Mouse (Mus musculus) neural tube, embryonic 14.5 days (tissue): ENCODE data around the gene P3h1. TPM values are rescaled to one million over a fixed set of nuclear protein-coding genes. Genes with fewer than 3 reads are reported as not detected.

Experiments
- ATAC-seq: fragments of 200-750 bp; cut with Nextera tagmentation; 2 replicates; pipeline ENCODE4 v1.8.0; 2017; ENCODE audit warnings: low read depth, mild to moderate bottlenecking, moderate TSS enrichment, moderate library complexity
- H3K27ac ChIP-seq: fragments of 300-500 bp; sonication (generic); 2 replicates; pipeline ENCODE4 v1.5.1; 2014; ENCODE audit warnings: low read depth, mild to moderate bottlenecking, control low read depth, low read length, moderate library complexity, mixed read lengths
- H3K27me3 ChIP-seq: fragments of 300-500 bp; sonication (generic); 2 replicates; pipeline ENCODE4 v1.6.1; 2014; ENCODE audit warnings: low read length; ENCODE audit not compliant: control insufficient read depth, insufficient read depth
- H3K36me3 ChIP-seq: fragments of 300-500 bp; sonication (generic); 2 replicates; pipeline ENCODE4 v1.6.1; 2014; ENCODE audit warnings: low read length, mixed read lengths; ENCODE audit not compliant: control insufficient read depth, insufficient read depth
- H3K4me1 ChIP-seq: fragments of 300-500 bp; sonication (generic); 2 replicates; pipeline ENCODE4 v1.6.1; 2014; ENCODE audit warnings: low read length; ENCODE audit not compliant: control insufficient read depth, insufficient read depth
- H3K4me2 ChIP-seq: fragments of 300-500 bp; sonication (generic); 2 replicates; pipeline ENCODE4 v1.6.1; 2014; ENCODE audit warnings: mild to moderate bottlenecking, low read depth, low read length, control low read depth
- H3K4me3 ChIP-seq: fragments of 300-500 bp; sonication (generic); 2 replicates; pipeline ENCODE4 v1.5.1; 2014; ENCODE audit warnings: low read depth, low read length, control low read depth, mixed read lengths
- H3K9ac ChIP-seq: fragments of 300-500 bp; sonication (generic); replicated peaks from 2 replicates; pipeline ENCODE4 v1.6.1; 2014; ENCODE audit warnings: low read depth, mild to moderate bottlenecking, control low read depth, low read length, mixed read lengths
- H3K9me3 ChIP-seq: fragments of 300-500 bp; sonication (generic); 2 replicates; pipeline ENCODE4 v1.6.1; 2016; ENCODE audit warnings: low read length; ENCODE audit not compliant: control insufficient read depth
- WGBS: fragments of 180-500 bp; shearing (Covaris S2); extraction: QIAGEN DNeasy Blood & Tissue Kit; methylation state at CpG from one replicate; pipeline ENCODE4 v1.1.7; 2014; 5-methylcytosine and 5-hydroxymethylcytosine counted together
- polyA plus RNA-seq: library from polyadenylated mRNA; unstranded; fragments of >200 nt; fragmentation: Nextera tagmentation; extraction: Ambion mirVana; gene quantifications from 2 replicates; pipeline ENCODE4 v1.2.1, GENCODE M21; 2014

P3h1 gene
- polyA plus RNA-seq, 1 experiment from 2014 or later, result 9.1 TPM

- no peaks in the 10 kb centered on the region for H3K27me3 ChIP-seq
- WGBS, result 84% methylated on average over 7 of the region's 7 CpGs
- no peak overlapping the region for H3K9ac ChIP-seq
- no peak overlapping the region for H3K4me2 ChIP-seq
- peaks cover 40% of the 10 kb centered on the region for H3K36me3 ChIP-seq
- no peak for ATAC-seq
- no peak overlapping the region for H3K27ac ChIP-seq
- peaks cover 6% of the 10 kb centered on the region; the same call in 1 of the 2 replicates for H3K4me1 ChIP-seq
- no peaks in the 10 kb centered on the region for H3K9me3 ChIP-seq
- no peak overlapping the region for H3K4me3 ChIP-seq
Observed at GRCm38 (mm10) chr4:119245556-119245955, 12.8 kb downstream of the P3h1 start.

GRCm38 (mm10) chr4:119245961-119246360 is 13.2 kb downstream of the P3h1 start:
- 92% methylated on average over 9 of the region's 9 CpGs for WGBS
- Histone ChIP-seq H3K9ac (no peak overlapping the region), H3K27ac (no peak overlapping the region), H3K4me3 (no peak overlapping the region), H3K4me1 (peaks cover 6% of the 10 kb centered on the region; the same call in 1 of the 2 replicates), H3K36me3 (peaks cover 38% of the 10 kb centered on the region), H3K27me3 (no peaks in the 10 kb centered on the region), H3K4me2 (no peak overlapping the region), H3K9me3 (no peaks in the 10 kb centered on the region)
- no peak for ATAC-seq

GRCm38 (mm10) chr4:119246688-119247225 is 14.0 kb downstream of the P3h1 start:
- peaks cover 6% of the 10 kb centered on the region; the same call in 1 of the 2 replicates for H3K4me1 ChIP-seq
- no peaks in the 10 kb centered on the region for H3K9me3 ChIP-seq
- no peaks in the 10 kb centered on the region for H3K27me3 ChIP-seq
- no peak for ATAC-seq
- peaks cover 30% of the 10 kb centered on the region for H3K36me3 ChIP-seq
- H3K4me3 ChIP-seq, result no peak overlapping the region
- WGBS, result 76% methylated on average over 14 of the region's 14 CpGs
- no peak overlapping the region for H3K27ac ChIP-seq
- no peak overlapping the region for H3K4me2 ChIP-seq
- no peak overlapping the region for H3K9ac ChIP-seq

DNA sequence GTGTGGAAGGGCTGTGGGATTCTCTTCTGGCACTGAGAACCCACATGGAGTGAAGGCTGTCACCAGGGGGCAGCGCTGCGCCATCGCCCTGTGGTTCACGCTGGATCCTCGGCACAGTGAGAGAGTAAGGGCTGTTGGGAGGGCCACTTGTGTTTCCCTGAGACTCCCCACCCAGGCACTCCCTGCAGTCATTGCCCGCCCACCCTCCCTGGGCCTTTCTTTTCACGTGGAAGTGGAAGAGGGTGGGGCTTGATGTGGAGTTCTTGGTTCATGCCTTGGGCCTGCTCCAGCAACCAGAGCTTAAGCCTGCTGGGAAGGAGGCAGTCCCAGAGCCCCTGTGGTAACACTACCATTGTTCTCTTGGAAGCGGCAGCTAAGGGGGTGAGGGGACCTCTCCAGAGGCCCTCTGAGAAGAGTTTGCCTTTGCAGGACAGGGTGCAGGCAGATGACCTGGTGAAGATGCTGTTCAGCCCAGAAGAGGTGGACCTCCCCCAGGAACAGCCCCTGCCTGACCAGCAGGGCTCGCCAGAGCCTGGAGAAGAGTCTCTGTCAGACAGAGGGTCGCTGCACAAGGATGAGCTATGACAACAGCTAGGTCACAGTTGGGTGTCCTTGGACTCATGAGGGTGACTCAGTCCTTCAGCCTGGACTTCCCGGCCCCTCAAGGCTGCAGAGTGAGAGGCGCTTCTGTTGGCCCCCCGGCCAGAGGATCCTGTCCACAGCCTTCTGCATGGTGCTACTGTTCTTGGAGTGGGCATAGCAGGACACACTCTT is 14.9 kb downstream of the P3h1 start:
- Histone ChIP-seq H3K4me3 (no peak overlapping the region), H3K4me2 (no peak overlapping the region), H3K9ac (no peak overlapping the region), H3K36me3 (peaks cover 21% of the 10 kb centered on the region), H3K27me3 (no peaks in the 10 kb centered on the region), H3K27ac (peak overlapping the region; percentile 18; the same call in 1 of the 2 replicates), H3K4me1 (peaks cover 6% of the 10 kb centered on the region; the same call in 1 of the 2 replicates), H3K9me3 (no peaks in the 10 kb centered on the region)
- 31% methylated on average over 13 of the region's 13 CpGs for WGBS
- peak; percentile 74 for ATAC-seq

DNA sequence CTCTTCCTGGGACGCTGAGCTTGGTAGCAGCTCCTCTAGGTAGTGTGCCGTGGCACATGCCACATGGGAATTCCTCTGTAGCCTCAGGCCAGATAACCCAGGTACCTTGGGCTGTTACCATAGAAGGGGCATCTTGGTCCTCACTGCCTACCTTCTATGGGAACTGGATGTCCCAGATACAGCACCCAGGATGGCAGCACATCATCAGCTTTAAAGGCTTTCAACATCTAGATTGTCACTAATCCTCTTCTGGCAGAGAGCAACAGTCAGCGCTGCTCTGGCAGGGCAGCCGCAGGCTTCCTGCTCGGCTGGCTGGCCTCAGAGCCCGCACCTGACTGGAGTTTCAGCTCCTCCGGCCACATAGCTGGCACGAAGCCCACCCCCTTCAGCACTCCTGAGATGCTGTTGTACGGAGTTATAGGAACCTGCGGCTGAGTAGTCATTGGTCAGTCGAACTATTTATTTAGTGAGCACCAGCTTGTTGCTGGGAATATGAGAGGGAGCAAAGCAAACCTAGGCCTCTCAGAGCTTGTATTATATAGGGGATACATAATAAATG is 15.8 kb downstream of the P3h1 start:
- no peaks in the 10 kb centered on the region for H3K27me3 ChIP-seq
- no peak for ATAC-seq
- 85% methylated on average over 11 of the region's 11 CpGs for WGBS
- no peak overlapping the region for H3K4me2 ChIP-seq
- no peak overlapping the region for H3K27ac ChIP-seq
- H3K4me1 ChIP-seq, result peaks cover 6% of the 10 kb centered on the region; the same call in 1 of the 2 replicates
- no peak overlapping the region for H3K4me3 ChIP-seq
- H3K9ac ChIP-seq, result no peak overlapping the region
- peaks cover 14% of the 10 kb centered on the region for H3K36me3 ChIP-seq
- H3K9me3 ChIP-seq, result no peaks in the 10 kb centered on the region

- Histone ChIP-seq H3K9ac (no peak overlapping the region), H3K9me3 (no peaks in the 10 kb centered on the region), H3K4me2 (no peak overlapping the region), H3K27me3 (no peaks in the 10 kb centered on the region), H3K27ac (no peak overlapping the region), H3K4me1 (peaks cover 9% of the 10 kb centered on the region), H3K36me3 (no peaks in the 10 kb centered on the region; the same call in 1 of the 2 replicates), H3K4me3 (no peak overlapping the region)
- 63% methylated on average over 7 of the region's 7 CpGs for WGBS
- ATAC-seq, result no peak
Observed at GRCm38 (mm10) chr4:119252025-119252808, 19.5 kb downstream of the P3h1 start.

GRCm38 (mm10) chr4:119254012-119254618 is 21.4 kb downstream of the P3h1 start:
- H3K27ac ChIP-seq, result peak overlapping the region; percentile 45
- H3K27me3 ChIP-seq, result no peaks in the 10 kb centered on the region
- peak; percentile 65 for ATAC-seq
- H3K36me3 ChIP-seq, result no peaks in the 10 kb centered on the region
- H3K4me1 ChIP-seq, result peaks cover 6% of the 10 kb centered on the region
- H3K4me3 ChIP-seq, result no peak overlapping the region
- 24% methylated on average over 9 of the region's 9 CpGs for WGBS
- H3K4me2 ChIP-seq, result no peak overlapping the region
- no peaks in the 10 kb centered on the region for H3K9me3 ChIP-seq
- no peak overlapping the region for H3K9ac ChIP-seq

DNA sequence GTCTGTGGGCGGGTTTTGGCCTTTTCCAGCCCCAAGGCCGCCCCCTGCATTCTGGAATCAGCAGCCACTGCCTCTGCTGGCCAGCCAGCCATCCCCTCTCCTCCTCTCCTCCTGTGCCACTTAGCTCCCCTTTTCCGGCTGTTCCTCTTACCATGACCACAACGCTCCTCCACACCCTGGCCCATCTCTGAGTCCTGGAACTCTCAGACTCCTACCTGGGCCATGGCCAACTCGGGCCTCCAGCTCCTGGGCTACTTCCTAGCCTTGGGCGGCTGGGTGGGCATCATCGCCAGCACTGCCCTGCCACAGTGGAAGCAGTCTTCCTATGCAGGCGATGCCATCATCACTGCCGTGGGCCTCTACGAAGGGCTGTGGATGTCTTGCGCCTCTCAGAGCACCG is 22.6 kb downstream of the P3h1 start, which contains the start of gene Cldn19:
TSS of gene Cldn19 (plus strand) at position 64 of the 400 bp plus-strand sequence.
- no peak for ATAC-seq

More for the DNA sequence above, 22.6 kb downstream of the P3h1 start, which contains the start of gene Cldn19:
- Histone ChIP-seq H3K9ac (no peak within 1 kb of the TSS), H3K4me3 (no peak within 1 kb of the TSS), H3K4me2 (no peak within 1 kb of the TSS), H3K27ac (peak within 1 kb of the TSS; percentile 45), H3K36me3 (no peaks in the 10 kb centered on the region), H3K4me1 (peaks cover 6% of the 10 kb centered on the region), H3K27me3 (no peaks in the 10 kb centered on the region), H3K9me3 (no peaks in the 10 kb centered on the region)
- 81% methylated on average over 12 of the region's 12 CpGs for WGBS
